Mouse (Mus musculus): ENCODE results near the gene Wwox. TPM values are rescaled to one million over a fixed set of nuclear protein-coding genes. Genes with fewer than 3 reads are reported as not detected.

The Wwox gene
- total and polyA plus RNA-seq, 3 experiments: 7.8 to 11.5 (median 9.1) TPM

GRCm38 (mm10) chr8:115290224-115290623 is 850.8 kb downstream of the Wwox start:
- dilution Hi-C loops (cut with MboI; ENCODE audit: extremely low pct_ligation_motif_present, extremely low pct_unique_long_range_greater_than_20kb, low sequenced_read_pairs) (no loop called here), in situ Hi-C loops (cut with MboI; ENCODE audit: low pct_ligation_motif_present, low pct_unique_long_range_greater_than_20kb, low sequenced_read_pairs) (no loop called here)
- H3K9me3 ChIP-seq (replicated peaks; ENCODE audit: low read length): peaks cover 7% of the 10 kb centered on the region
- no peaks in the 10 kb centered on the region for H3K79me2 ChIP-seq (replicated peaks; ENCODE audit: control insufficient read depth, extremely low read depth, insufficient read depth, poor library complexity, severe bottlenecking)
- no peaks in the 10 kb centered on the region for H3K4me1 ChIP-seq (ENCODE audit: control insufficient read depth in 1 of 2, insufficient read depth in 2 of 2)
- H3K4me3 ChIP-seq (replicated peaks in 1 of 3; ENCODE audit: low read depth in 2 of 3, low read length in 2 of 3, poor library complexity in 1 of 3): no peak overlapping the region
- H3K9ac ChIP-seq (ENCODE audit: insufficient read depth, low read depth): no peak overlapping the region
- H3K4me2 ChIP-seq (ENCODE audit: insufficient read depth, low read depth, poor library complexity, severe bottlenecking): no peak overlapping the region
- H3K27ac ChIP-seq (ENCODE audit: insufficient read depth, low read depth): no peak overlapping the region
- TF ChIP-seq ETS1 (conservative IDR thresholded peaks at IDR 0.05; ENCODE audit: low read depth, low read length) (no peak), HCFC1 (IDR thresholded peaks at IDR 0.05; ENCODE audit: low read depth, low read length) (no peak), BHLHE40 (IDR thresholded peaks at IDR 0.05; ENCODE audit: low read depth, low read length) (no peak), NELFE (IDR thresholded peaks at IDR 0.05; ENCODE audit: low read depth, low read length) (no peak), TBP (conservative IDR thresholded peaks at IDR 0.05; ENCODE audit: low read depth, low read length) (no peak), SIN3A (IDR thresholded peaks at IDR 0.05; ENCODE audit: low read length) (no peak), USF1 (IDR thresholded peaks at IDR 0.05; ENCODE audit: low read depth, low read length) (no peak), RCOR1 (conservative IDR thresholded peaks at IDR 0.05; ENCODE audit: low read depth, low read length) (no peak), MEF2A (IDR thresholded peaks at IDR 0.05; ENCODE audit: borderline replicate concordance, low read depth, low read length) (no peak), MAZ (IDR thresholded peaks at IDR 0.05; ENCODE audit: low read depth, low read length) (no peak), MAFK (IDR thresholded peaks at IDR 0.05; ENCODE audit: insufficient replicate concordance, low read length) (no peak), ZC3H11A (IDR thresholded peaks at IDR 0.05; ENCODE audit: low read depth, low read length) (no peak), CHD2 (IDR thresholded peaks at IDR 0.05; ENCODE audit: low read length) (no peak), JUND (conservative IDR thresholded peaks at IDR 0.05; ENCODE audit: low read depth, low read length) (no peak), ZNF384 (IDR thresholded peaks at IDR 0.05; ENCODE audit: low read depth, low read length) (no peak)
- H3K27me3 ChIP-seq (replicated peaks): peaks cover 5% of the 10 kb centered on the region
- DNase-seq (ENCODE audit: extremely low read depth): no peak
- H3K36me3 ChIP-seq (replicated peaks in 1 of 2; ENCODE audit: control insufficient read depth in 1 of 2, insufficient read depth in 1 of 2, low read length in 1 of 2): no peaks in the 10 kb centered on the region

- H3K4me1 ChIP-seq (ENCODE audit: control insufficient read depth in 1 of 2, insufficient read depth in 2 of 2): no peaks in the 10 kb centered on the region
- DNase-seq (ENCODE audit: extremely low read depth): no peak
- in situ Hi-C loops (cut with MboI; ENCODE audit: low pct_ligation_motif_present, low pct_unique_long_range_greater_than_20kb, low sequenced_read_pairs): no loop called here
- no peak for TF ChIP-seq MAX (IDR thresholded peaks at IDR 0.05; ENCODE audit: low read length)
- no peaks in the 10 kb centered on the region for H3K9me3 ChIP-seq (replicated peaks; ENCODE audit: low read length)
- no peak overlapping the region for H3K27ac ChIP-seq (ENCODE audit: insufficient read depth, low read depth)
- no peaks in the 10 kb centered on the region for H3K36me3 ChIP-seq (replicated peaks in 1 of 2; ENCODE audit: control insufficient read depth in 1 of 2, insufficient read depth in 1 of 2, low read length in 1 of 2)
- dilution Hi-C loops (cut with MboI; ENCODE audit: extremely low pct_ligation_motif_present, extremely low pct_unique_long_range_greater_than_20kb, low sequenced_read_pairs): no loop called here
- no peak overlapping the region for H3K9ac ChIP-seq (ENCODE audit: insufficient read depth, low read depth)
- H3K4me3 ChIP-seq (replicated peaks in 1 of 3; ENCODE audit: low read depth in 2 of 3, low read length in 2 of 3, poor library complexity in 1 of 3): no peak overlapping the region
- H3K27me3 ChIP-seq (replicated peaks): peaks cover 4% of the 10 kb centered on the region
- no peaks in the 10 kb centered on the region for H3K79me2 ChIP-seq (replicated peaks; ENCODE audit: control insufficient read depth, extremely low read depth, insufficient read depth, poor library complexity, severe bottlenecking)
- no peak overlapping the region for H3K4me2 ChIP-seq (ENCODE audit: insufficient read depth, low read depth, poor library complexity, severe bottlenecking)
Measured at GRCm38 (mm10) chr8:115296760-115297159, 857.3 kb downstream of the Wwox start.
